Mouse (Mus musculus): Measurements from ENCODE around the gene Gjc2.

DNA sequence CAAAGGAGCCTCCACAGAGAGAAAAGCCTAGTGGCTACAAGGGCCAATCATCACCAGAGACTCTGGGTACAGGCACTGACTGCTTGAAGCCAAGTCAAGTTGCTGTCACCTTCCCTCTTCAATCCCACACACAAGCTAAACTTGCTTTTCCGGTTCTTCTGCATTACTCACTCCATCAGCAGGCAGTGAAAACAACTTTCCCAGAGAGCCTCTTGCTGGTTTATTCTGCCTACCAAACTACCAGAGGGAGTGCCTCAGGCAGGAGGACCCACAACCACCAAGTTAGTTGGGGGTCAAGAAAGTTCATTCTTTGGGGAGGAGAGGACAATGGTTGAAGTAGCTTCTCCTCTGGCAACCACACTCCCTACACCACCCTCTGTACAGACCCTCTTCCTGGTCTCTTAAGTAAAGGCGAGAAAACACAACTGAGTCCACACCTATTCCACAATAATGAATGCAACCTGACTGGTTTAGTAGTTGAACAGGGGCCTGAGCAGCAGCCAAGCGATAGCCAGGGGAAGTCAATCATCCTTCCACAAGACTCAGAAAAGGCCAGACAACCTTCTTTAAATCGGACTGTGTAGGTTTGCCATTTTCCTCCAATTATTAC is 35.5 kb upstream of the Gjc2 start:
- TF ChIP-seq CTCF (IDR thresholded peaks at IDR 0.05; ENCODE audit: borderline replicate concordance, extremely low read depth, insufficient read depth, insufficient read length) (no peak), POLR2A (IDR thresholded peaks at IDR 0.05; ENCODE audit: borderline replicate concordance, extremely low read depth, insufficient read depth, insufficient read length, poor library complexity, severe bottlenecking) (no peak)
